Mouse (Mus musculus) MEL (cell line): ENCODE measurements around the gene Map4k1. TPM values are rescaled to one million over a fixed set of nuclear protein-coding genes. Genes with fewer than 3 reads are reported as not detected.

Experiments
- DNase-seq: peaks from one replicate; pipeline ENCODE4 v3.0.0; 2011; ENCODE audit warnings: low read depth, low spot score
- H3K27ac ChIP-seq: 2 replicates; pipeline ENCODE4 v1.5.1; 2012; ENCODE audit warnings: low read depth, mild to moderate bottlenecking, control low read depth, low read length, moderate library complexity; ENCODE audit not compliant: control insufficient read depth
- H3K27me3 ChIP-seq, 2 experiments: fragments of 150-350 bp in 1 of 2; sonication (generic) in 1 of 2; 2 replicates each; pipeline ENCODE4 v1.6.1; 2012; ENCODE audit warnings: low read length in 2 of 2, mild to moderate bottlenecking in 2 of 2, improper control_type of control experiment in 1 of 2, moderate library complexity in 1 of 2; ENCODE audit not compliant: insufficient read depth in 2 of 2, control insufficient read depth in 1 of 2
- H3K36me3 ChIP-seq, 2 experiments: 2 replicates each; pipeline ENCODE4 v1.6.1; 2012 to 2014; ENCODE audit warnings: low read length in 2 of 2, improper control_type of control experiment in 1 of 2, inconsistent platforms in 1 of 2, mild to moderate bottlenecking in 1 of 2; ENCODE audit not compliant: insufficient read depth in 2 of 2, control insufficient read depth in 1 of 2
- H3K4me1 ChIP-seq, 2 experiments: fragments of 150-350 bp in 1 of 2; sonication (generic) in 1 of 2; 2 replicates each; pipeline ENCODE4 v1.6.1; 2012; ENCODE audit warnings: low read length in 2 of 2, improper control_type of control experiment in 1 of 2, mild to moderate bottlenecking in 1 of 2; ENCODE audit not compliant: insufficient read depth in 2 of 2, control insufficient read depth in 1 of 2
- H3K4me3 ChIP-seq, 2 experiments: fragments of 150-350 bp in 1 of 2; sonication (generic) in 1 of 2; 2 replicates each; pipeline ENCODE4 v1.5.1; 2012; ENCODE audit warnings: low read depth in 2 of 2, low read length in 2 of 2, mild to moderate bottlenecking in 2 of 2, moderate library complexity in 2 of 2, control low read depth in 1 of 2, improper control_type of control experiment in 1 of 2; ENCODE audit not compliant: control insufficient read depth in 1 of 2, insufficient read depth in 1 of 2
- H3K79me2 ChIP-seq: 2 replicates; pipeline ENCODE4 v1.6.1; 2012; ENCODE audit warnings: mild to moderate bottlenecking, low read length, moderate library complexity; ENCODE audit not compliant: control insufficient read depth, poor library complexity, insufficient read depth
- H3K9ac ChIP-seq: 2 replicates; pipeline ENCODE4 v1.6.1; 2012; ENCODE audit warnings: low read depth, mild to moderate bottlenecking, control low read depth, low read length, moderate library complexity; ENCODE audit not compliant: control insufficient read depth, poor library complexity, severe bottlenecking
- H3K9me3 ChIP-seq: fragments of 150-350 bp; sonication (generic); replicated peaks from 2 replicates; pipeline ENCODE4 v1.6.1; 2012; ENCODE audit warnings: mild to moderate bottlenecking, low read length, improper control_type of control experiment, moderate library complexity; ENCODE audit not compliant: insufficient read depth
- CHD1 ChIP-seq: IDR thresholded peaks from 2 replicates; pipeline ENCODE4 v1.6.1; 2012; ENCODE audit warnings: low read depth, mild to moderate bottlenecking, inconsistent platforms, low read length, improper control_type of control experiment
- CTCF ChIP-seq, 3 experiments: IDR thresholded peaks in 2 of 3; conservative IDR thresholded peaks in 1 of 3; 2 replicates each; pipeline ENCODE4 v1.5.1; 2011 to 2012; ENCODE audit warnings: low read length in 3 of 3, low read depth in 2 of 3, mild to moderate bottlenecking in 2 of 3, improper control_type of control experiment in 1 of 3, inconsistent platforms in 1 of 3, mixed read lengths in 1 of 3, moderate library complexity in 1 of 3; ENCODE audit not compliant: control insufficient read depth in 1 of 3, insufficient read depth in 1 of 3, poor library complexity in 1 of 3, severe bottlenecking in 1 of 3
- E2F4 ChIP-seq: IDR thresholded peaks from 2 replicates; pipeline ENCODE4 v1.6.1; 2011; ENCODE audit warnings: low read depth, low read length, improper control_type of control experiment, borderline replicate concordance
- ELF1 ChIP-seq: IDR thresholded peaks from 2 replicates; pipeline ENCODE4 v1.6.1; 2014; ENCODE audit warnings: low read depth, mild to moderate bottlenecking, inconsistent platforms, low read length, improper control_type of control experiment, moderate library complexity
- EP300 ChIP-seq, 2 experiments: IDR thresholded peaks; 2 replicates each; pipeline ENCODE4 v1.6.1; 2011; ENCODE audit warnings: improper control_type of control experiment in 2 of 2, low read length in 2 of 2, low read depth in 1 of 2, mild to moderate bottlenecking in 1 of 2
- ETS1 ChIP-seq: IDR thresholded peaks from 2 replicates; pipeline ENCODE4 v1.6.1; 2012; ENCODE audit warnings: low read depth, mild to moderate bottlenecking, inconsistent platforms, low read length, improper control_type of control experiment, moderate library complexity
- GATA1 ChIP-seq: IDR thresholded peaks from 2 replicates; pipeline ENCODE4 v1.6.1; 2011; ENCODE audit warnings: low read depth, low read length, improper control_type of control experiment
- HCFC1 ChIP-seq: IDR thresholded peaks from 2 replicates; pipeline ENCODE4 v1.6.1; 2012; ENCODE audit warnings: low read depth, mild to moderate bottlenecking, inconsistent platforms, low read length, improper control_type of control experiment, moderate library complexity
- JUND ChIP-seq: IDR thresholded peaks from 2 replicates; pipeline ENCODE4 v1.6.1; 2011; ENCODE audit warnings: low read depth, mild to moderate bottlenecking, improper control_type of control experiment, low read length
- KAT2A ChIP-seq: conservative IDR thresholded peaks from 2 replicates; pipeline ENCODE4 v1.6.1; 2012; ENCODE audit warnings: low read depth, low read length, improper control_type of control experiment, inconsistent platforms
- MAFK ChIP-seq: IDR thresholded peaks from 2 replicates; pipeline ENCODE4 v1.6.1; 2011; ENCODE audit warnings: low read depth, mild to moderate bottlenecking, low read length, improper control_type of control experiment, borderline replicate concordance
- NELFE ChIP-seq: IDR thresholded peaks from 2 replicates; pipeline ENCODE4 v1.6.1; 2011; ENCODE audit warnings: low read depth, low read length, improper control_type of control experiment
- POLR2A ChIP-seq, 2 experiments: IDR thresholded peaks; 2 replicates each; pipeline ENCODE4 v1.6.1; 2011 to 2012; ENCODE audit warnings: low read length in 2 of 2, mild to moderate bottlenecking in 2 of 2, control low read depth in 1 of 2, improper control_type of control experiment in 1 of 2, low read depth in 1 of 2, moderate library complexity in 1 of 2; ENCODE audit not compliant: control insufficient read depth in 1 of 2, insufficient read depth in 1 of 2, poor library complexity in 1 of 2
- POLR2AphosphoS2 ChIP-seq: IDR thresholded peaks from 2 replicates; pipeline ENCODE4 v1.6.1; 2011; ENCODE audit warnings: low read length, improper control_type of control experiment
- RAD21 ChIP-seq: IDR thresholded peaks from 2 replicates; pipeline ENCODE4 v1.6.1; 2011; ENCODE audit warnings: mild to moderate bottlenecking, low read depth, low read length, improper control_type of control experiment
- RCOR1 ChIP-seq: IDR thresholded peaks from 2 replicates; pipeline ENCODE4 v1.6.1; 2012; ENCODE audit warnings: low read depth, mild to moderate bottlenecking, inconsistent platforms, low read length, improper control_type of control experiment
- SIN3A ChIP-seq: IDR thresholded peaks from 2 replicates; pipeline ENCODE4 v1.6.1; 2012; ENCODE audit warnings: low read length, improper control_type of control experiment, inconsistent platforms
- TAL1 ChIP-seq: IDR thresholded peaks from 2 replicates; pipeline ENCODE4 v1.6.1; 2012; ENCODE audit warnings: mild to moderate bottlenecking, inconsistent platforms, low read length, moderate library complexity, mixed read lengths
- TBP ChIP-seq: IDR thresholded peaks from 2 replicates; pipeline ENCODE4 v1.8.0; 2011; ENCODE audit warnings: low read depth, low read length, improper control_type of control experiment
- TCF12 ChIP-seq: IDR thresholded peaks from 2 replicates; pipeline ENCODE4 v1.6.1; 2014; ENCODE audit warnings: low read depth, mild to moderate bottlenecking, inconsistent platforms, low read length, improper control_type of control experiment, moderate library complexity
- ZC3H11A ChIP-seq: IDR thresholded peaks from 2 replicates; pipeline ENCODE4 v1.6.1; 2012; ENCODE audit warnings: low read depth, mild to moderate bottlenecking, inconsistent platforms, low read length, improper control_type of control experiment
- ZKSCAN1 ChIP-seq: IDR thresholded peaks from 2 replicates; pipeline ENCODE4 v1.6.1; 2012; ENCODE audit warnings: low read depth, mild to moderate bottlenecking, inconsistent platforms, low read length, improper control_type of control experiment, moderate library complexity
- ZNF384 ChIP-seq: IDR thresholded peaks from 2 replicates; pipeline ENCODE4 v1.6.1; 2012; ENCODE audit warnings: low read depth, mild to moderate bottlenecking, inconsistent platforms, low read length, improper control_type of control experiment
- polyA plus RNA-seq, 2 experiments: library from polyadenylated mRNA; stranded (reverse) in 1 of 2; unstranded in 1 of 2; fragments of >175 nt in 1 of 2; fragments of >200 nt in 1 of 2; gene quantifications; 2 replicates each; pipeline versions ENCODE4 v1.2.1 to v1.2.4; 2012; ENCODE audit warnings: low replicate concordance in 2 of 2, low read depth in 1 of 2; ENCODE audit not compliant: insufficient read length in 2 of 2, insufficient read depth in 1 of 2, missing spikeins in 1 of 2
- total RNA-seq: library from RNA; depleted of rRNA; stranded (reverse); fragments of 300-350 nt; gene quantifications from 2 replicates; pipeline ENCODE4 v1.2.3, GENCODE M21; 2012

The Map4k1 gene
- total and polyA plus RNA-seq, 3 experiments, result 17.3 to 50.8 TPM; not detected in 1

DNA sequence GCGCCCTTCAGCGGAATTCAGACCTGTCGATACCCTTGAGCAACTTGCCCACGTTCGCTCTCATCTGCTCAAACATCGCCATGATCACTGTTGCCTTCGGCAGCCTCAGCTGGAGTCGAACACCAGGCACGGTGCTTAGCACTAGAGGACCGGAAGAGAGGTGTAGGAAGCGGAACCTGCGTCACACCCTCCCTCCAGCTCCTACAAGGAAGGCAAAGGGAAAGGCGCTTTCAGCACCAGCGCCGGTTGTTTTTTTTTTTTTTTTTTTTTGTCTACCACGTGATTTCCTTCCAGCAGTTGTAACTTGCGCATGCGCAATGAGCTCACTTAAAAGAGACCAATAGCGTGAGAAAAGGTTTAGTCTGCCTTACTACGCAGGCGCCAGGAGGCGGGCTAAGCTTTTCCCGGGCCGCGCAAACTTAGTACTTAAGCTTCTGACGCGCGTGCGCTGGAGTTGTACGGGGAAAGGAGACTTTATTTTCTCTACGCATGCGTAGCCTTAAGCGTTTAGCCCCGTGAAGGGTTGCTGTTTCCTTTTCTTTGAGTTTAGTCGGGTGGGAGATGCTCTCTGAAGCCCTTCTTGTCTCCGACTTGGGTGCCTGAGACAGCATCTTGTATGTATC is at the start of gene Map4k1, which contains the start of gene Eif3k (continued):
- TF ChIP-seq ZKSCAN1, result no peak; the same call in 1 of the 2 replicates
- TF ChIP-seq ZC3H11A, result no peak
- peak; percentile 96 for TF ChIP-seq SIN3A

- Histone ChIP-seq H3K9ac (no peak overlapping the region), H3K36me3 (peaks cover 4 to 6% of the 10 kb centered on the region in 2 experiments), H3K4me1 (peaks cover 0 to 4% of the 10 kb centered on the region in 2 experiments; a peak in 1 of 4 replicates), H3K79me2 (peaks cover 39% of the 10 kb centered on the region), H3K27ac (no peak overlapping the region), H3K27me3 (no peaks in the 10 kb centered on the region), H3K9me3 (no peaks in the 10 kb centered on the region), H3K4me3 (no peak overlapping the region)
- TF ChIP-seq CTCF (IDR thresholded peaks at IDR 0.05 in 2 of 3, conservative IDR thresholded peaks at IDR 0.05 in 1 of 3; ENCODE audit: control insufficient read depth in 1 of 3, insufficient read depth in 1 of 3, low read depth in 2 of 3, low read length in 3 of 3, poor library complexity in 1 of 3, severe bottlenecking in 1 of 3) (peak in 1 of 3 experiments; percentile 9; a peak in 1 of 6 replicates), SIN3A (no peak), TCF12 (no peak)
- peak; percentile 43 for DNase-seq
Measured at GRCm38 (mm10) chr7:28932421-28933041, 49.3 kb upstream of the Map4k1 start.

GRCm38 (mm10) chr7:28933825-28934224 is 48.0 kb upstream of the Map4k1 start:
- Histone ChIP-seq H3K36me3 (peaks cover 3 to 4% of the 10 kb centered on the region in 2 experiments), H3K4me3 (no peak overlapping the region)

More at GRCm38 (mm10) chr7:28933825-28934224, 48.0 kb upstream of the Map4k1 start:
- Histone ChIP-seq H3K4me1 (peaks cover 0 to 4% of the 10 kb centered on the region in 2 experiments; a peak in 1 of 4 replicates), H3K9ac (no peak overlapping the region), H3K27me3 (no peaks in the 10 kb centered on the region), H3K9me3 (no peaks in the 10 kb centered on the region), H3K27ac (no peak overlapping the region), H3K79me2 (peaks cover 40% of the 10 kb centered on the region)
- no peak for TF ChIP-seq POLR2A (IDR thresholded peaks at IDR 0.05; ENCODE audit: control insufficient read depth in 1 of 2, insufficient read depth in 1 of 2, low read depth in 1 of 2, low read length in 2 of 2, poor library complexity in 1 of 2)
- no peak for TF ChIP-seq TAL1
- no peak for TF ChIP-seq EP300 (IDR thresholded peaks at IDR 0.05; ENCODE audit: low read depth in 1 of 2, low read length in 2 of 2)
- TF ChIP-seq NELFE, result no peak
- no peak for TF ChIP-seq ETS1
- no peak for TF ChIP-seq E2F4
- TF ChIP-seq JUND, result no peak
- TF ChIP-seq KAT2A, result no peak
- TF ChIP-seq TCF12, result no peak
- TF ChIP-seq GATA1, result no peak
- no peak for TF ChIP-seq ELF1
- TF ChIP-seq CHD1, result no peak
- no peak for TF ChIP-seq ZNF384
- TF ChIP-seq ZKSCAN1, result no peak
- TF ChIP-seq RAD21, result no peak
- no peak for TF ChIP-seq RCOR1
- TF ChIP-seq POLR2AphosphoS2, result no peak
- no peak for TF ChIP-seq HCFC1
- no peak for TF ChIP-seq MAFK
- no peak for TF ChIP-seq TBP
- DNase-seq, result no peak
